Mouse (Mus musculus): ENCODE measurements at regions not wholly inside any gene's neighbourhood (a gene's known extent, or its start where the extent isn't known, plus 50 kb on each side); places are given as distances from the start of the nearest gene placed in this dataset.

GRCm38 (mm10) chr12:56256243-56256881 is 89.3 kb downstream of the Mbip start:
- no peak for TF ChIP-seq CTCF (IDR thresholded peaks at IDR 0.05; ENCODE audit: extremely low read depth, insufficient read depth, insufficient read length, insufficient replicate concordance)
- no peak for TF ChIP-seq POLR2A (IDR thresholded peaks at IDR 0.05; ENCODE audit: low read depth, low read length)

Measured in spleen, adult 2 months (tissue).